Mouse (Mus musculus) telencephalon, adult 2 months (tissue): ENCODE data around the gene Ndufs2.
"Not testable (repeated sequence)": the region's sequence is repeated elsewhere in the genome, so short reads cannot be mapped to it uniquely, and the experiment has no call there.

Experiments
- DNase-seq: peaks from one replicate; pipeline ENCODE4 v3.0.0-alpha.2; 2011; ENCODE audit warnings: low read depth, low spot score

Gene Ndufs2

GRCm38 (mm10) chr1:171256095-171256818 is 5.1 kb upstream of the Ndufs2 start:
- no peak for DNase-seq

GRCm38 (mm10) chr1:171252415-171252814 is 1.2 kb upstream of the Ndufs2 start:
- no peak for DNase-seq

GRCm38 (mm10) chr1:171251594-171252324 is 571 bp upstream of the Ndufs2 start:
- no peak for DNase-seq

- DNase-seq = peak; percentile 55
Observed at GRCm38 (mm10) chr1:171249913-171250600, 1.1 kb downstream of the Ndufs2 start, which contains the start of gene Adamts4. TSS of gene Adamts4 (plus strand) at chr1:171250421.

GRCm38 (mm10) chr1:171248386-171249226 is 2.6 kb downstream of the Ndufs2 start:
- DNase-seq = peak; percentile 55

- no peak for DNase-seq
Observed at GRCm38 (mm10) chr1:171247916-171248315, 3.3 kb downstream of the Ndufs2 start.

- no peak for DNase-seq
Observed at GRCm38 (mm10) chr1:171247453-171247841, 3.7 kb downstream of the Ndufs2 start.

GRCm38 (mm10) chr1:171246709-171247452 is 4.3 kb downstream of the Ndufs2 start:
- peak; percentile 100 for DNase-seq

GRCm38 (mm10) chr1:171245353-171245752 is 5.8 kb downstream of the Ndufs2 start:
- DNase-seq = no peak

- not testable (repeated sequence) for DNase-seq
Observed at GRCm38 (mm10) chr1:171241952-171242351, 9.2 kb downstream of the Ndufs2 start.

GRCm38 (mm10) chr1:171240911-171241310 is 10.3 kb downstream of the Ndufs2 start:
- no peak for DNase-seq

- no peak for DNase-seq
Observed at GRCm38 (mm10) chr1:171239992-171240744, 11.0 kb downstream of the Ndufs2 start.

- DNase-seq = no peak
Observed at GRCm38 (mm10) chr1:171238463-171238862, 12.7 kb downstream of the Ndufs2 start.

- no peak for DNase-seq
Observed at GRCm38 (mm10) chr1:171237438-171237837, 13.8 kb downstream of the Ndufs2 start.

- no peak for DNase-seq
Observed at GRCm38 (mm10) chr1:171235791-171236190, 15.4 kb downstream of the Ndufs2 start.

- no peak for DNase-seq
Observed at GRCm38 (mm10) chr1:171234538-171234937, 16.6 kb downstream of the Ndufs2 start.

- no peak for DNase-seq
Observed at GRCm38 (mm10) chr1:171234126-171234525, 17.1 kb downstream of the Ndufs2 start, which contains the start of gene Fcer1g. TSS of gene Fcer1g (minus strand) at chr1:171234365.

- DNase-seq = no peak
Observed at GRCm38 (mm10) chr1:171232800-171233730, 18.1 kb downstream of the Ndufs2 start.

GRCm38 (mm10) chr1:171232348-171232747 is 18.8 kb downstream of the Ndufs2 start:
- no peak for DNase-seq
